ENCODE assay signal across 38 mouse cellular contexts in genomic region chr3:103704661-103705060, GRCm38 (mm10). TPM values are rescaled to one million over a fixed set of nuclear protein-coding genes. Genes with fewer than 3 reads are reported as not detected.
A peak's percentile ranks its signal among the peaks of the same experiment; 100 is the strongest.
DNase-seq lines count a peak whose midpoint lies in the region; ATAC-seq lines count a peak whose summit lies in the region.
"Had no signal": no experiment of that assay in that cellular context is flagged by ENCODE, and none has a peak within 500 bp of the region (broad histone marks: within the 10 kb centered on the region; RNA-seq: fewer than 3 reads in every experiment).

No protein-coding gene starts in this region.

- H3K9ac ChIP-seq in intestine, embryonic 16.5 days (ENCODE audit: low read depth, low read length), result no peak overlapping the region
- H3K9ac ChIP-seq: embryonic facial prominence, embryonic 13.5 days; heart, embryonic 13.5 days; limb, embryonic 15.5 days; liver, embryonic 13.5 days; midbrain, embryonic 15.5 days; stomach, embryonic 15.5 days had no signal

- no peak overlapping the region for H3K27ac ChIP-seq in intestine, embryonic 16.5 days (ENCODE audit: low read length)
- H3K27ac ChIP-seq: embryonic facial prominence, embryonic 13.5 days; gastrocnemius, adult 2 months; heart, adult 2 months; heart, embryonic 13.5 days; left cerebral cortex, adult 2 months; limb, embryonic 15.5 days; liver, embryonic 13.5 days; midbrain, embryonic 15.5 days; stomach, embryonic 15.5 days had no signal

- no peaks in the 10 kb centered on the region for H3K4me1 ChIP-seq in intestine, embryonic 16.5 days (ENCODE audit: control insufficient read depth, insufficient read depth, low read length)
- H3K4me1 ChIP-seq: embryonic facial prominence, embryonic 13.5 days; heart, embryonic 13.5 days; liver, embryonic 13.5 days; midbrain, embryonic 15.5 days; stomach, embryonic 15.5 days had no signal

- H3K4me2 ChIP-seq in intestine, embryonic 16.5 days (ENCODE audit: low read depth, low read length), result no peak overlapping the region
- H3K4me2 ChIP-seq: embryonic facial prominence, embryonic 13.5 days; heart, embryonic 13.5 days; limb, embryonic 15.5 days; liver, embryonic 13.5 days; midbrain, embryonic 15.5 days; stomach, embryonic 15.5 days had no signal

- H3K9me3 ChIP-seq in intestine, embryonic 16.5 days (ENCODE audit: control insufficient read depth, low read length), result no peaks in the 10 kb centered on the region
- H3K9me3 ChIP-seq: embryonic facial prominence, embryonic 13.5 days; G1E; heart, embryonic 13.5 days; limb, embryonic 15.5 days; liver, embryonic 13.5 days; midbrain, embryonic 15.5 days; stomach, embryonic 15.5 days had no signal

- H3K4me3 ChIP-seq in intestine, embryonic 16.5 days (ENCODE audit: low read length), result no peak overlapping the region
- H3K4me3 ChIP-seq: embryonic facial prominence, embryonic 13.5 days; erythroblast, embryonic 14.5 days; gastrocnemius, adult 2 months; heart, adult 2 months; heart, embryonic 13.5 days; left cerebral cortex, adult 2 months; limb, embryonic 15.5 days; liver, embryonic 13.5 days; midbrain, embryonic 15.5 days; stomach, embryonic 15.5 days had no signal

- ATAC-seq in intestine, embryonic 16.5 days, result no peak
- ATAC-seq: forebrain, embryonic 16.5 days; midbrain, embryonic 15.5 days had no signal

- H3K36me3 ChIP-seq in intestine, embryonic 16.5 days (ENCODE audit: control insufficient read depth, insufficient read depth, low read length), result no peaks in the 10 kb centered on the region
- H3K36me3 ChIP-seq: embryonic facial prominence, embryonic 13.5 days; G1E; heart, embryonic 13.5 days; limb, embryonic 15.5 days; liver, embryonic 13.5 days; midbrain, embryonic 15.5 days; stomach, embryonic 15.5 days had no signal

- DNase-seq in cerebellum, postnatal 14 days, result peak; percentile 73 to 77
- no peak for DNase-seq in cerebellum, adult 11 months
- DNase-seq in left cerebral cortex, postnatal 4 days, result peak; percentile 49
- no peak for DNase-seq in left cerebral cortex, adult 11 months (ENCODE audit: low spot score)
- peak; percentile 40 for DNase-seq in 3T3-L1 (ENCODE audit: low read depth, low spot score)
- DNase-seq in NIH3T3 (ENCODE audit: low read depth), result peak; percentile 53
- DNase-seq: adrenal gland, postnatal 14 days; embryo, embryonic 11 days; gastrocnemius, adult 2 months; gastrocnemius, postnatal 36 days; heart, adult 2 months; heart, postnatal 10 days; kidney, adult 11 months; kidney, postnatal 14 days; liver, embryonic 13.5 days; lung, adult 18-20 months; lung, postnatal 10 days; right cerebral cortex, postnatal 25 days; thymus, adult 18-20 months; thymus, postnatal 25 days had no signal

- H3K27me3 ChIP-seq in intestine, embryonic 16.5 days (replicated peaks; ENCODE audit: control insufficient read depth, insufficient read depth, low read length), result no peaks in the 10 kb centered on the region
- H3K27me3 ChIP-seq: embryonic facial prominence, embryonic 13.5 days; heart, embryonic 13.5 days; limb, embryonic 15.5 days; liver, embryonic 13.5 days; midbrain, embryonic 15.5 days; stomach, embryonic 15.5 days had no signal

- intact Hi-C loops in left cerebral cortex, postnatal 4 days (cut with DNase I), result no loop called here

- 74% methylated on average over 6 of the region's 6 CpGs for WGBS in intestine, embryonic 16.5 days

RNA-seq across cellular contexts. Expression of gene Olfml3, which starts 33.1 kb away (rescaled TPM):
- total RNA-seq in left cerebral cortex, postnatal 4 days (2021), result 1 to 10 TPM; 4.7 to 5.0 TPM
- 41.6 and 44.0 TPM in 2 replicates for polyA plus RNA-seq in intestine, embryonic 16.5 days (2015; fragmentation: Nextera tagmentation; extraction: Ambion mirVana)
- polyA plus RNA-seq: G1E had no signal

RNA-seq across cellular contexts. Expression of gene Gm10964, which starts 34.5 kb away (rescaled TPM):
- total RNA-seq in left cerebral cortex, postnatal 4 days (2021), result not detected
- polyA plus RNA-seq in intestine, embryonic 16.5 days (2015; fragmentation: Nextera tagmentation; extraction: Ambion mirVana), result not detected in 2 replicates
- total RNA-seq: adrenal gland, postnatal 14 days; G1E; gastrocnemius, adult 2 months; gastrocnemius, postnatal 36 days; heart, adult 2 months; heart, postnatal 10 days; hematopoietic stem cell, adult 5-6 weeks; layer of hippocampus, postnatal 10 days; left cerebral cortex, adult 2 months; left cerebral cortex, postnatal 25 days; neutrophil, adult 5-6 weeks had no signal
- polyA plus RNA-seq: C2C12; embryonic facial prominence, embryonic 13.5 days; erythroblast, embryonic 14.5 days; forebrain, embryonic 11.5 days; forebrain, embryonic 16.5 days; G1E; heart, adult 2 months; heart, embryonic 13.5 days; kidney, embryonic 14.5 days; limb, embryonic 15.5 days; liver, embryonic 13.5 days; midbrain, embryonic 15.5 days; neural tube, embryonic 11.5 days; stomach, embryonic 15.5 days had no signal

RNA-seq across cellular contexts. Expression of gene Atg4a-ps, which starts 58.8 kb away (rescaled TPM):
- 1 to 10 TPM in 1 of 2 experiments, under 1 TPM in 1; 0.18 to 1.2 TPM for total RNA-seq in left cerebral cortex, postnatal 4 days (2021)
- 0.11 and 0.22 TPM in 2 replicates for polyA plus RNA-seq in intestine, embryonic 16.5 days (2015; fragmentation: Nextera tagmentation; extraction: Ambion mirVana)
- polyA plus RNA-seq: erythroblast, embryonic 14.5 days; forebrain, embryonic 11.5 days; G1E; heart, adult 2 months; midbrain, embryonic 15.5 days had no signal

Comparison
In these comparisons a context has a peak if more than half of its experiments do, and no peak if none do; other contexts are left out.
1. DNase-seq: peak in cerebellum, postnatal 14 days (2 of 2), left cerebral cortex, postnatal 4 days (single experiment), 3T3-L1 (single experiment) and NIH3T3 (single experiment); none in cerebellum, adult 11 months (single experiment) and left cerebral cortex, adult 11 months (single experiment).